Mouse (Mus musculus) activated CD4-positive, CD25-positive, alpha-beta regulatory T cell (primary cell): ENCODE measurements around the gene Rnls. TPM values are rescaled to one million over a fixed set of nuclear protein-coding genes. Genes with fewer than 3 reads are reported as not detected.

Experiments used
- polyA plus RNA-seq, 2 experiments: library from polyadenylated mRNA; unstranded; fragments of 100-300 nt; shearing (Covaris generic); gene quantifications; one replicate each; pipeline ENCODE4 v1.2.1; 2017

Rnls gene
- 1 to 10 TPM; 3.3 to 5.4 TPM for polyA plus RNA-seq

GRCm38 (mm10) chr19:33391651-33392382 lies at the start of gene Rnls:
Rnls (minus strand) TSS chr19:33392295.

Other genes with a start within 250 kb of the Rnls start
- gene Lipo4, start 125.5 kb upstream of the Rnls start, polyA plus RNA-seq = not detected
- under 1 TPM in 1 of 2 experiments, not detected in 1; 0.18 TPM for gene Gm8978, start 233.0 kb upstream of the Rnls start, polyA plus RNA-seq